Mouse (Mus musculus) midbrain, postnatal 0 days (tissue): ENCODE data around the gene Anapc15-ps. TPM values are rescaled to one million over a fixed set of nuclear protein-coding genes. Genes with fewer than 3 reads are reported as not detected.

ENCODE experiments used
- ATAC-seq: fragments of 200-750 bp; cut with Nextera tagmentation; 2 replicates; pipeline ENCODE4 v1.8.0; 2017; ENCODE audit warnings: moderate number of reproducible peaks, mild to moderate bottlenecking, moderate TSS enrichment, moderate library complexity; ENCODE audit not compliant: low FRiP score
- DNase-seq: peaks from one replicate; pipeline ENCODE4 v3.0.0-alpha.2; 2015; ENCODE audit warnings: low spot score
- H3K27ac ChIP-seq: fragments of 300-500 bp; sonication (generic); 2 replicates; pipeline ENCODE4 v1.5.1; 2014; ENCODE audit warnings: low read depth, mild to moderate bottlenecking, low read length, mixed read lengths
- H3K27me3 ChIP-seq: fragments of 300-500 bp; sonication (generic); 2 replicates; pipeline ENCODE4 v1.6.1; 2014; ENCODE audit warnings: low read length, control low read depth, mixed read lengths; ENCODE audit not compliant: insufficient read depth
- H3K36me3 ChIP-seq: fragments of 300-500 bp; sonication (generic); 2 replicates; pipeline ENCODE4 v1.6.1; 2014; ENCODE audit warnings: low read length, control low read depth, mixed read lengths; ENCODE audit not compliant: insufficient read depth
- H3K4me1 ChIP-seq: fragments of 300-500 bp; sonication (generic); 2 replicates; pipeline ENCODE4 v1.6.1; 2014; ENCODE audit warnings: mild to moderate bottlenecking, control low read depth, antibody characterized with exemption, low read length, mixed read lengths; ENCODE audit not compliant: insufficient read depth
- H3K4me2 ChIP-seq: fragments of 300-500 bp; sonication (generic); 2 replicates; pipeline ENCODE4 v1.6.1; 2014; ENCODE audit warnings: low read depth, mild to moderate bottlenecking, low read length, mixed read lengths; ENCODE audit not compliant: poor library complexity, severe bottlenecking
- H3K4me3 ChIP-seq: fragments of 300-500 bp; sonication (generic); 2 replicates; pipeline ENCODE4 v1.5.1; 2014; ENCODE audit warnings: low read depth, mild to moderate bottlenecking, low read length, moderate library complexity
- H3K9ac ChIP-seq: fragments of 300-500 bp; sonication (generic); replicated peaks from 2 replicates; pipeline ENCODE4 v1.6.1; 2014; ENCODE audit warnings: mild to moderate bottlenecking, low read length, moderate library complexity, mixed read lengths; ENCODE audit not compliant: poor library complexity, severe bottlenecking
- H3K9me3 ChIP-seq: fragments of 300-500 bp; sonication (generic); 2 replicates; pipeline ENCODE4 v1.6.1; 2016; ENCODE audit warnings: low read length, control low read depth
- CTCF ChIP-seq: IDR thresholded peaks from 2 replicates; pipeline ENCODE4 v1.5.1; 2016; ENCODE audit warnings: antibody characterized with exemption, mild to moderate bottlenecking
- WGBS: fragments of 180-500 bp; shearing (Covaris S2); extraction: QIAGEN DNeasy Blood & Tissue Kit; methylation state at CpG from one replicate; pipeline ENCODE4 v1.1.7; 2014; 5-methylcytosine and 5-hydroxymethylcytosine counted together
- polyA plus RNA-seq: library from polyadenylated mRNA; unstranded; fragments of >200 nt; fragmentation: Nextera tagmentation; extraction: Ambion mirVana; gene quantifications from 2 replicates; pipeline ENCODE4 v1.2.1, GENCODE M21; 2015
- total RNA-seq: library from RNA; depleted of rRNA; stranded (reverse); fragments of >200 nt; gene quantifications from 2 replicates; pipeline ENCODE4 v1.2.3, GENCODE M21; 2014

The Anapc15-ps gene
- total and polyA plus RNA-seq, 2 experiments from 2014 or later, result not detected

DNA sequence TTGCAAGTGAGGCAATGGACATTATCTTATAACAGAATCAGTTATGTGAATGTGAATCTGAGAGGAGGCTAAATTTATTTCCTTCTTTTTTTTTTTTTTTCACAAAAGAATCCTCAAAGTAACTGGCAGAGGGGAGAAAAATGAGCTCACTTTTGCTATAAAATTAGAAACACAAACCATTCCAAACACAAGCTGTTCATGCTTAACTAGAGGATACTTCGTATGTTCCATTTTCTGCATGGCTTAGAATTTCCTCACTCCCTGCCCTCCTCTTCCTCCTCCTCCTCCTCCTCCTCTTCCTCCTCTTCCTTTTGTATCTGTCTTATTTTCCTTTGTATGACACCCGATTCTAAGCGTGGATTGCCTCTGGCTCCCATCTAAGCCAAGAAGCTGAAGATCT is 32.5 kb upstream of the Anapc15-ps start:
- no peaks in the 10 kb centered on the region for H3K4me1 ChIP-seq
- WGBS, result 76% methylated on average over 3 of the region's 3 CpGs
- H3K4me3 ChIP-seq, result no peak overlapping the region
- ATAC-seq, result no peak
- no peaks in the 10 kb centered on the region for H3K27me3 ChIP-seq
- no peak overlapping the region for H3K9ac ChIP-seq
- no peaks in the 10 kb centered on the region for H3K36me3 ChIP-seq
- DNase-seq, result no peak
- H3K9me3 ChIP-seq, result no peaks in the 10 kb centered on the region
- no peak for TF ChIP-seq CTCF
- no peak overlapping the region for H3K27ac ChIP-seq
- no peak overlapping the region for H3K4me2 ChIP-seq

- H3K4me3 ChIP-seq, result no peak overlapping the region
- no peak for TF ChIP-seq CTCF
- no peak for DNase-seq
- ATAC-seq, result no peak
- no peak overlapping the region for H3K4me2 ChIP-seq
- no peaks in the 10 kb centered on the region for H3K27me3 ChIP-seq
- no peaks in the 10 kb centered on the region for H3K9me3 ChIP-seq
- no peaks in the 10 kb centered on the region for H3K4me1 ChIP-seq
- no peaks in the 10 kb centered on the region for H3K36me3 ChIP-seq
- no peak overlapping the region for H3K9ac ChIP-seq
- H3K27ac ChIP-seq, result no peak overlapping the region
- WGBS, result 89% methylated on average over 6 of the region's 6 CpGs
Measured at GRCm38 (mm10) chr10:95704847-95705246, 31.6 kb upstream of the Anapc15-ps start.

DNA sequence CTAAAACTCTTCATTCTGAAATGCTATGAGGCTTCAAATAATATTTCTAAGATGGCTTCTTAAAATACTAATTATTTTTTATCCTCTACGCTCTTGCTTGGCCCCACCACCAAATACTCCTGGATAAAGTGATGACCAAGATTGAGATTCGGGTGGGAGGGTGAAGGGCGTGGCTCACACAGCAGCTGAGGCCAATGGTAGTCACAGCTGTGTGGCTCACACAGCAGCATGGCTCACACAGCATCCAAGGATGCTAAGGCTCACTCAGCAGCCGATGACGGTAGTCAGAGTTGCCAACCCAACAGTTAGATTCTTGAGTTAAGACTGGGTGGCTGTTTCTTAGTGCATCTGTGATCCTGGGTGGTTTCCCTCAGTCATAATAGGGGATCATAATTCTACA is 30.5 kb upstream of the Anapc15-ps start:
- Histone ChIP-seq H3K36me3 (no peaks in the 10 kb centered on the region), H3K9ac (no peak overlapping the region), H3K4me3 (no peak overlapping the region), H3K27ac (no peak overlapping the region), H3K4me2 (no peak overlapping the region), H3K4me1 (no peaks in the 10 kb centered on the region), H3K27me3 (no peaks in the 10 kb centered on the region), H3K9me3 (no peaks in the 10 kb centered on the region)
- TF ChIP-seq CTCF, result no peak
- ATAC-seq (no peak), DNase-seq (no peak)
- WGBS, result 92% methylated on average over 5 of the region's 5 CpGs

- H3K4me1 ChIP-seq, result no peaks in the 10 kb centered on the region
- no peak overlapping the region for H3K27ac ChIP-seq
- TF ChIP-seq CTCF, result no peak
- DNase-seq, result no peak
- no peak overlapping the region for H3K9ac ChIP-seq
- H3K9me3 ChIP-seq, result no peaks in the 10 kb centered on the region
- WGBS, result 71% methylated on average over 4 of the region's 4 CpGs
- H3K4me3 ChIP-seq, result no peak overlapping the region
- no peak overlapping the region for H3K4me2 ChIP-seq
- ATAC-seq, result no peak
- H3K27me3 ChIP-seq, result no peaks in the 10 kb centered on the region
- H3K36me3 ChIP-seq, result no peaks in the 10 kb centered on the region
Measured at GRCm38 (mm10) chr10:95700422-95700821, 27.2 kb upstream of the Anapc15-ps start.

GRCm38 (mm10) chr10:95698920-95699714 is 25.9 kb upstream of the Anapc15-ps start:
- Histone ChIP-seq H3K4me1 (no peaks in the 10 kb centered on the region), H3K27ac (no peak overlapping the region), H3K4me3 (no peak overlapping the region), H3K9ac (no peak overlapping the region), H3K27me3 (no peaks in the 10 kb centered on the region), H3K4me2 (no peak overlapping the region), H3K36me3 (no peaks in the 10 kb centered on the region), H3K9me3 (no peaks in the 10 kb centered on the region)
- TF ChIP-seq CTCF, result no peak
- DNase-seq (no peak), ATAC-seq (no peak)
- 93% methylated on average over 8 of the region's 8 CpGs for WGBS

DNA sequence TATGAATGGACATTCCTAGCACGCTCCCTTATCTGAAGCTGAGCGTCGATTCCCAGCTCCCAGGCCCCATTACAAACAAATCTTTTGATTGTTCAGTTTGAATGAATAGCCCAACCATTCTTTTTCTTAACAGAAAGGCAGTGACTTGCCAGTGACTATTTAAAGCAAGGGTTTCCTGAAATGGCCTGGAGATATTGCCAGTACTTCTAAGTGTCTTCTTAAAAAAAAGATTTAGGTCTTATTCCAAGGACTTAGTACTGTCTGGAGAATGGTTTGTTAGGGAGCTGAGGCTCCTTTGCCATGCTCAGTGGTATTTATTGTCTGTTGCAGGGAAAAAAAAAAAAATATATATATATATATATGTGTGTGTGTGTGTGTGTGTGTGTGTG is 23.0 kb upstream of the Anapc15-ps start:
- Histone ChIP-seq H3K4me2 (no peak overlapping the region), H3K4me3 (no peak overlapping the region), H3K36me3 (no peaks in the 10 kb centered on the region), H3K4me1 (no peaks in the 10 kb centered on the region), H3K9ac (no peak overlapping the region), H3K27me3 (no peaks in the 10 kb centered on the region), H3K27ac (no peak overlapping the region), H3K9me3 (no peaks in the 10 kb centered on the region)
- ATAC-seq, result no peak
- TF ChIP-seq CTCF, result no peak
- 43% methylated on average over 3 of the region's 3 CpGs for WGBS
- DNase-seq, result no peak
